Mouse (Mus musculus) cerebellum, adult 11-12 months (tissue): Measurements from ENCODE around the gene E330021D16Rik.
"Not testable (repeated sequence)": the region's sequence is repeated elsewhere in the genome, so short reads cannot be mapped to it uniquely, and the experiment has no call there.

Source experiments
- DNase-seq: peaks from one replicate; pipeline ENCODE4 v3.0.0; 2022

The E330021D16Rik gene

GRCm38 (mm10) chr6:136415133-136415775 is at the start of gene E330021D16Rik:
TSS of gene E330021D16Rik (minus strand) at chr6:136415569.
- no peak for DNase-seq

GRCm38 (mm10) chr6:136465021-136465420 is 49.7 kb upstream of the E330021D16Rik start:
- no peak for DNase-seq

DNA sequence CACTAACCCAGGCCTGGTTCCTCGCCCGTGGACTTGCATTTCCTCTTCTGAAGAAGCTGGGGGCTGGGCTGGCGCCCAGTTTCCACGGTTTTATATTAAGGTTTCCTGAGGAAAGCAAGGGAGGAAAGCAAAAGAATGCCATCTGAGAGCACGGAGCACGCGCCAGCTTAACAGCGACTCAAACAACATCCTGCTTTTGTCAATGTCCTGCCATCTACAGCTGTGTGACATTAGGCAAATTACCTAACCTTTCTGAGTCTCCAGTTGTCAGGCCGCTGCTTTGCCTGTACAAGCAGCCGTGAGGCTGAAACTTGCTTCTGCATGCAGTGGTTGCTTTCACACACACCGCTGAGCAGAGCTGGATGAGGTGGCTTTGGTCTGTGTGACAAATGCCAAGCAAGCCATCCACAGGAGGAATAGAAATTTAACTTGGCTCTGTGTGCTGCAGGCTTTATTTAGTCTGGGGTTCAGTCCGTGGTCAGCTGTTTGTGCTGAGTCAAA is 48.8 kb upstream of the E330021D16Rik start:
- DNase-seq = no peak

- no peak for DNase-seq
Observed at GRCm38 (mm10) chr6:136463491-136463890, 48.1 kb upstream of the E330021D16Rik start.

- no peak for DNase-seq
Observed at GRCm38 (mm10) chr6:136459156-136459555, 43.8 kb upstream of the E330021D16Rik start.

DNA sequence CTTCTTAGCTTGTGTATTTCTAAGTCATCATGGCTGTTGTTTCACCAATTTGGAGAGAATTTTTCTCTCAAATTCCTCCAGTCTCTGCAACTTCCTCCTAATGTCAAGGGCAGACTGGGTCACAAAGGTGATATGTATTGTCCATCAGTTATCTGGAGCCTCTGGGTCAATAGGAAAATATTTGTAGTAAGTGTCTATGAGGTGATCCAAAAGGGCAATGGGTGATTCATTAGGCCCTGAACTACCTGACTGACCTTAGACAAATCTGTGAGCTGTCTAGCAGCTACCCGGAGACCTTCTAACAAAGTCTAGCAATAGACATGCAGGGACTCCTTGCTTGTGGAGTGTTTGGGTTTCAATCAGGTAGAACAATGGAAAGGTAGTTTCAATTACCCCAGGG is 40.9 kb upstream of the E330021D16Rik start:
- no peak for DNase-seq

DNA sequence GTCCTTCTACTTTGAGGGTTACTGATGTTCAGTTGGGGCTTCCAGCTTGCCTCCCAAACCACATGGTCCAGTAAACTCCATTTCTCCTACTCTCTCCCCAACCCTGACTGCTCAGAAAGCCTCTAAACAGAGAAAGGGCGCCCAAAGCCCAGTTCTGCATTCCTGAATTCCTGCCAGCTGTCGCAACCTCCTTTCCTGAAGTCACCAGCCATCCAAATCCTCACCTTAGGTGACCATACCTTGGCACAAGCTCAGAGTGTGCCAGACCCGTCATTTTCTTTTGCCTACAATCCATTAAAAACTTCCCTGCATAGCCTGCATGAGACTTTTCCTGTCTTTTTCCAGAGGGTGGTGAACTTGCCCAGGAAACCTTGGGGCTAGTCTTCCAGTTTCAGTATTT is 40.3 kb upstream of the E330021D16Rik start:
- DNase-seq = no peak

DNA sequence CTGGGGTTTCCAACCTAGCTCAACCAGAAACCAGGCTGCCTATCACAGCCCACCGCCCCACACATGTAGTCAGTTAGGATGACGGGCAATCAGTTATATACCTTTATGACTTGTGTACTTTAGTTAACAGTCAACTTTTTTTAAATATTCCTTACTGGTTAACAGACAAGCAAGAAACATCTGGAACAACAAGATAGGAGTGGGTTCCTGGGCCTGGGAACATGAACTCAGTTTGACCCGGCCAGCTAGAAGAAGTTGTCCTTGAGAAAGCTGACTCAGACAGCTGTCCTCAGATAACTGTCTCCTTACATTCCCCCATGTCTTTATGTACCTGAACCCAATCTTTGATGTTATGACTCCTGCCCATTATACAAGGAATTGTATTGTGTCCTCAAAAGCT is 37.3 kb upstream of the E330021D16Rik start:
- no peak for DNase-seq

GRCm38 (mm10) chr6:136450863-136451262 is 35.5 kb upstream of the E330021D16Rik start:
- DNase-seq = no peak

- no peak for DNase-seq
Observed at GRCm38 (mm10) chr6:136449930-136450329, 34.6 kb upstream of the E330021D16Rik start.

- DNase-seq = no peak
Observed at GRCm38 (mm10) chr6:136449270-136449692, 33.9 kb upstream of the E330021D16Rik start.

DNA sequence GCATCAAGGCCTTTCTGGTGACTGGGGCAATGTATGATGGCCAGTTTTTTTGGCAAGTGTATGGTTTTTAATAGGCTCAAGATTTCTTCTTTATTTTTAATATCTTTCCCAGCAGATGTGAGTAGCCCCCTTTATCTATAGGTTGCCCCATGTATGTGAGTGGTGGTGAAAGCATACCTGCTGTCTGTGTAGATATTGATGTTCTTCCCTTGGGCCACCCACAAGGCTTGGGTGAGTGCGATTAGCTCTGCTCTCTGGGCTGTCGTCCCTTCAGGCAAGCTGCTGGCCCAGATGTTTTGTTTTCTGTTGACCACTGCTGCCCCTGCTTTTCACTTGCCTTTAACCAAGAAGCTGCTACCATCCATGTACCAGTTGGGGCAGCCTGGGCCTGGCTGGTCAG is 23.8 kb upstream of the E330021D16Rik start:
- DNase-seq = not testable (repeated sequence)

DNA sequence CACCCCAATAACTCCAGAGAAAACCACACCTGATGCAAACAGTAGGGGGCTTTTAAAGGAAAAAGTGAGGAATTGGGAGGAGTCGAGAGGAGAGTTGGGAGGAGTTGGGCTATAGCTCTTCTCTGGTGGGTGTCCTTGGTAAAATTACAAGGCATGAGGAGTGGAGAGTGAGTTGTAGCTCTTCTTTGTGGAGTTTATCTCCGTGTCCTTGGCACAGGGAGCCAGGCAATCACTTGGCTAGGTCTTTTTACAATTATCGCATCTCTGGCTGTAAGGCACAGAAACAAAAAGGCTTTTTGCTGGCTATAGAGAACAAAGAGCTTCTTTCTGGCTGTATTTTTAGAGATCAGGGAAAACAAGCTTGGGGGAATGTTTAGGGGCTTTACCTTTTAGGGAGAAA is 20.8 kb upstream of the E330021D16Rik start:
- not testable (repeated sequence) for DNase-seq

DNA sequence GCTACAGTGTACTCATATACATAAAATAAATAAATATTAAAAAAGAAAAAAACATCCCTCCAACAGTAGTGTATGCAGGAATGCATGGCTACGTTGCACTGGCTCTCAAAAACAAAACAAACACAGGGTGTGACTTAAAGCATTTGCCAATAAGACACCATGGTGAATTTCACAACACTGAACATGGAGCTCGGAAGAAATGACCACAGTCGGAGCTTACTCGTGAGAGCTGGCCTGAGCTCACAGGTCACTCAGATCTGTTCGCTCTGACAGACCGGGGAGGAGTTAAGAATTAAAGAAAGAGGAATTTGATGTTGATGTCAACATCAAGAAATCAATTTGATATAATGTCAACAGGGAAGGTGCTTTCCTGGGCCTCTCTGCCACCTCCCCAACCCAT is 18.2 kb upstream of the E330021D16Rik start:
- no peak for DNase-seq

DNA sequence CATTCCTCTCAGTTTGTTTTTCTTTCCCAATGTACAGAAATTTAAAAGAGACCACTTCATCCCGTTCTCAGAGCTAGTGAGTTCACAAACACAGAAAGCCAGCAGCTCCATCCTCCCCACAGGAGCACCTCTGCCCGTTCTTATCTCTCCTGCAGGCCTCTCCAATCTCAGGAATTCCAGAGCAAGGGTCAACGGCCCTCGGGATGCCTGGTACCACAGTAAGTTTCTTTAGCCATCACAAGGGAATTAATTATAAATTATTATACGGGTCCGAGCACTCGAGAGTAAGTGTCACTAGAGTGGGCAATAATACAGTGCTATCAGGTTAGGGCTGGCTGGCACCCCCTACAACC is 16.5 kb upstream of the E330021D16Rik start:
- no peak for DNase-seq

GRCm38 (mm10) chr6:136431169-136431895 is 16.0 kb upstream of the E330021D16Rik start:
- DNase-seq = no peak

DNA sequence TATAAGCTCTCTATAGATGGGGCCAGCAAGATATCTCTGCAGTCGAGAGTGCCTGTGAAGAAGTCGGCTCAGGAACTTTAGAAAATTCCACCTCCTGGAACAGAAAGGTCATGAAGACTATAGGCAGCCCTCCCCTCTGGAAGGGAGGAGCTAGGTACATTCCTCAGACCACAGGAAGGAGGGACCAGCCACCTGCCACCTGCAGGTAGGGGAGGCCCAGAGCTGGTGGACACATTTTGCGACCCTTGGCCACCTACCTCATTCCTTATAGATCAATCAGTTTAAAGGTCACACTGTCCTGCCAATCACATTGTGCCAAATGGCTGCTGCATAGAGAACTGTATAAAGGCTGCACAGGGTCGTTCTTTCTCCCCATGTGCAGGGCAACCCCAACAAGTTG is 14.1 kb upstream of the E330021D16Rik start:
- DNase-seq = no peak

DNA sequence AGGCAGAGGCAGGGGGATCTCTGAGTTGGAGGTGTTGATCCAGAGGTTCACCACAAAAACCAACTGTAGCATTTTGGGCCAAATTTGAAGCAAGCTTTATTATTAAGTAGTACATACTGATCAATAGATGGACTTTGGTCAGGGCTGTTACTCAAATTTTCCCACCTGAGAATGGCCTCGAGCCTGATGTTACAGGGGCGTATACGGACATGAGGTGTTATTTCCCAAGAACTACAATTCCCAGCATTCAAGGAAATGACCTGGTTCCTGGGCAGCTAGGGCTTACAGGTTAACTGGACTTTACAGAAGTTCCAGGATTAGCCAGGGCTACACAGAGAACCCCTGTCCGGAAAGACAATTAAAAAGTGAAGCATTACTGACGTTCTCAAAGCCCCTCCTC is 13.0 kb upstream of the E330021D16Rik start:
- DNase-seq = no peak

GRCm38 (mm10) chr6:136427240-136427639 is 11.9 kb upstream of the E330021D16Rik start:
- DNase-seq = no peak

DNA sequence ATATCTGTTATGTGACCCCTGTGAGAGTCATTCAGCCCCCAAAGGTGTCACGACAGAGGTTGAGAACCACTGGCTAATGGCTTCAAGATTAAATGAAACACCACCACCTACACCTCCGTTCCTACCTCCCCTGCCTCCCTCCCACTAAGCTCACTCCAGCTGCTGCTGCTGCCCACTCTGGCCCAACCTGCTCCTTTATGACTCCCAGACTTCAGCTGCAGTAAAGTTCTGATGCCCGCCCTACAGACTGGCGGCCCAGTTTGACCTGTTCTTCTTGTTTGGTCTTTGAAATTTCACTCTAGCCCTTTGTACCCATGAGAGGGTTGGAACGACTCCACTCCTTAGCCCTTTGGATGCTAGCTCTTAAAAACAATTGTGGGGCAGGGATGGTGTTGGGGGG is 10.6 kb upstream of the E330021D16Rik start:
- DNase-seq = no peak

- peak; percentile 6 for DNase-seq
Observed at GRCm38 (mm10) chr6:136424166-136424565, 8.8 kb upstream of the E330021D16Rik start.

DNA sequence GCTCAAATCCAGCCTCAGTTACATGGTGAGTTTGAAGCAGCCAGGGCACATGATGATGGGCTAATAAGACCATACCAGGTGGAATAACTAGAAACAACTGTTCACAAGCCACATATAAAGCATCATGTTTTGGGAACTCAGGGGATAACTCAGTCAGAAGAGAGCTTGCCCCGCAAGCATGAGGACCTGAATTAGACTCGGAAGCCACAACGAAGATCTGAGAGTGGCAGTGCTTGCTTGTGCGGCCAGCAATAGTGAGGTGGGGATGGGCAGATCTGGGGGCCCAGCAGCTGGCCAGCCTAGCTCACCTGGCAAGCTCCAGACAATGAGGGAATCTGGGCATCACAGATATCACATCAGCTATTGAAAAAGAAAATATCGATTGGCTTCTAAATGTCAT is 7.8 kb upstream of the E330021D16Rik start:
- DNase-seq = no peak

DNA sequence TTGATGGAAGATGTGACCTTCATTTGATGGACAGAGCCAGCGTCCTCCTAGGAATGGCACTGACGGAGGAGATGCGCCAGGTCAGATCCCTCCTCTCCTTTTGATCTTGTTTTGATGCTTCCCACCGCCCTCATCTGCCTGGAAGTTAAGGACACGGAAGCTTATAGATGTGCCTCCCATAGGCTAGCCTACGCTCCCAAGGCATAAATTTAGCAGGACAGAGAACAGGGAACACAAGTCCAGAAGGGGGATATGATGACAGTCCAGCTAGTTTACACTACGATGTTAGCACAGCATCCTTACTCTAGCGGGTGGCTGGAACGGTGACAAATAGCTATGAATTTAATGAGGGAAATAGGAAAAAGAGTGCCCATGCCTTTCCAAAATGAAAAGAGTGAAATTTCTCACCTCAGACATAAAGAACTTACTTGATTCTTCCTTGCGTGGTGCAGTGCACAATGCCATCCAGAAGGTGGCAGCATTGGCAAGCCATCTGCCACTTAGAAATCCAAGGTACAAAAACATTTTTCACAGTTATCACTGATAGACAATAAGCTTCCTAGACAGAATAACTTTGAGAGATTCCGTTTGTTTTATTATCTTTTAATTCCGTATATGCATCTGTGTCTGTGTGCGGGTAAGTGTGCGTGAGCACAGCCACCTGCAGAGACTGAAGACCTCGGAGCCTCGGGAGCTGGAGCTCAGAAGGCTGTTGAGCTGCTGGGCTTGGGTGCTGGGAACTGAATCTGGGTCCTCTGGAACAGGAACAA is 6.9 kb upstream of the E330021D16Rik start:
- DNase-seq = peak; percentile 28

GRCm38 (mm10) chr6:136421059-136421458 is 5.7 kb upstream of the E330021D16Rik start:
- no peak for DNase-seq
